Mouse (Mus musculus): Measurements from ENCODE around the gene Nrxn3. TPM values are rescaled to one million over a fixed set of nuclear protein-coding genes. Genes with fewer than 3 reads are reported as not detected.

Gene Nrxn3
- polyA plus RNA-seq (2011; ENCODE audit: insufficient read depth, insufficient read length, low replicate concordance, missing spikeins), result 1.0 TPM in 1 of 2 replicates, not detected in the other

GRCm38 (mm10) chr12:88722691-88723070 is at the start of gene Nrxn3:
Gene Nrxn3 (plus strand): TSS chr12:88722876.
- TF ChIP-seq CTCF (IDR thresholded peaks at IDR 0.05; ENCODE audit: control insufficient read depth, insufficient read depth, low read length) (no peak), POLR2A (IDR thresholded peaks at IDR 0.05; ENCODE audit: borderline replicate concordance, control insufficient read depth, low read depth, low read length) (no peak)
- WGBS, result 4% methylated on average over 9 of the region's 9 CpGs
- no peak within 1 kb of the TSS for H3K4me3 ChIP-seq (replicated peaks; ENCODE audit: control insufficient read depth, low read depth, low read length)
- H3K27ac ChIP-seq (ENCODE audit: control insufficient read depth, insufficient read depth, low read depth, low read length, poor library complexity), result no peak within 1 kb of the TSS
- no peaks in the 10 kb centered on the region for H3K4me1 ChIP-seq (ENCODE audit: control insufficient read depth, insufficient read depth, low read length)

DNA sequence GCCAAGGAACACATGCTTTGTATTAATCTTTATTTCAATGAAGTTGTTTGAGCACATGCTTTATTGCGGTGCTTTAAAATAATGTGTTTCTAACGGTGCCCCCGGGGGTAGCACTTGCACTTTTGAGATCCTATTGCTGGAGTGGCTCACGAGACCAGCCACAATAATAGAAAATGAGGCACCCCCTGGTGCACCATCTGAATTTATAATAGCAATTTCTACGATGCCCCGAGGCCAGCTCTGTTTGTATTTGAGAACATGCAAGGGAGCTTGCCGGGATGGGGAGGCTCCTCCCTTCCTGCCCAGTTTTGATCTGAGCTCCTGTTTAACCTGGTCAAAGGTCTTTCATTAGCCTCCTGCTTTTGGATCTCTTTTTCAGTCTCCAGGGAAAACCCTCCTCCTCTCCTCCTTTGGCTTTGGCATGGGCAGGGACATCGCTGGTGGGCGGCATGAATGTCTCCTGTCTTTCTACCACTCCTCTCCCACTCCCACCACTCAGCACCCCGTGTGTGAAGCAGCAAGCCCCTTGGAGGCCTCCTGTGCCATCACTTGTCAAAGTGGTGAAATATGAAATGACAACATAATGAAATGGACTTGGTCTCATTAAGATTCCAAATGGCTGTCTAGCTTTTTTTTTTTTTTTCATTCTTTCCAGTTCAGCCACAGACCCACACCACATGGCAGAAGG is 18.4 kb upstream of the Nrxn3 start:
- TF ChIP-seq CTCF (IDR thresholded peaks at IDR 0.05; ENCODE audit: control insufficient read depth, insufficient read depth, low read length) (no peak), POLR2A (IDR thresholded peaks at IDR 0.05; ENCODE audit: borderline replicate concordance, control insufficient read depth, low read depth, low read length) (no peak)
- no peak overlapping the region for H3K27ac ChIP-seq (ENCODE audit: control insufficient read depth, insufficient read depth, low read depth, low read length, poor library complexity)
- H3K4me1 ChIP-seq (ENCODE audit: control insufficient read depth, insufficient read depth, low read length), result no peaks in the 10 kb centered on the region
- H3K4me3 ChIP-seq (replicated peaks; ENCODE audit: control insufficient read depth, low read depth, low read length), result no peak overlapping the region
- WGBS, result 68% methylated on average over 10 of the region's 10 CpGs

DNA sequence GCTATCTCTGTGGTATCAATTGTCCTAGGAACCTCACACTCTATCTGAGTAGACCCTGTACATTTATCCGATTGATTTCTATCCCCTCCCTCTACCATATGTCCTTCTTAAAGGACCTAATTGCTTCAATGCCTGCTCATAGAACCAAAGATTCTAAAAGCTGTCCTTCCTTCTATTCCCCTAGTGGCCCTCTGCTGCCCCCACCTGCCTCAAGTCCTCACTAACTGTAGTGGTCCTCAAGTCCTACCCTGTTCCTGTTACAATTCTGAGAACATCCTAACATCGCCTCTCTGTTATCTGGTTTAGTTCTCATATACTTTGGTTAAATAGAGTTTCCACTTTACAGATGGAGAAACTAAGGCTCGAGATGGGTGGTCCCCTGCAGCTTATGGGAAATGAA is 16.7 kb upstream of the Nrxn3 start:
- H3K4me3 ChIP-seq (replicated peaks; ENCODE audit: control insufficient read depth, low read depth, low read length), result no peak overlapping the region
- no peak overlapping the region for H3K27ac ChIP-seq (ENCODE audit: control insufficient read depth, insufficient read depth, low read depth, low read length, poor library complexity)
- 62% methylated on average over 3 of the region's 3 CpGs for WGBS

DNA sequence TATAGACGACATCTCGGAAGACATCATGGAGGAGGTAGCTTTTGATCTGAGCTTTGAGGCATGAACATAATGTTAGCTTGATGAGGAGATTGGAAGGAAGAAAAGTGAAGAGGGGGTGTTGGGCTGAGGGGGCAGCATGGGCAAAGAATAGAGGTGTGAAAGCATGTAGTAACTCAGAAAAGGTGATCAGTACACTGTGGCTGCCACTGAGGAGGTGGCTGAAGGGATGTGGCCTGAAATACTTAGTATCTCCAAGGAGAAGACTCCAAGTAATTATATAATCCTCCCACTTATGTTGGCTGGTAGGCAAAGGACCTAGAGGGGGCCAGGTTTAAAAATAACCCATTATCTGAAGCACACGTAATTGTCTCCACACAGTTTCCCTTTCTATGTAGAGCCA is 14.9 kb upstream of the Nrxn3 start:
- TF ChIP-seq POLR2A (IDR thresholded peaks at IDR 0.05; ENCODE audit: borderline replicate concordance, control insufficient read depth, low read depth, low read length) (no peak), CTCF (IDR thresholded peaks at IDR 0.05; ENCODE audit: control insufficient read depth, insufficient read depth, low read length) (no peak)
- no peak overlapping the region for H3K4me3 ChIP-seq (replicated peaks; ENCODE audit: control insufficient read depth, low read depth, low read length)
- H3K4me1 ChIP-seq (ENCODE audit: control insufficient read depth, insufficient read depth, low read length), result no peaks in the 10 kb centered on the region
- 68% methylated on average over 3 of the region's 3 CpGs for WGBS
- no peak overlapping the region for H3K27ac ChIP-seq (ENCODE audit: control insufficient read depth, insufficient read depth, low read depth, low read length, poor library complexity)

More for the DNA sequence above, 16.7 kb upstream of the Nrxn3 start:
- H3K4me1 ChIP-seq (ENCODE audit: control insufficient read depth, insufficient read depth, low read length), result no peaks in the 10 kb centered on the region
- TF ChIP-seq POLR2A (IDR thresholded peaks at IDR 0.05; ENCODE audit: borderline replicate concordance, control insufficient read depth, low read depth, low read length) (no peak), CTCF (IDR thresholded peaks at IDR 0.05; ENCODE audit: control insufficient read depth, insufficient read depth, low read length) (no peak)

DNA sequence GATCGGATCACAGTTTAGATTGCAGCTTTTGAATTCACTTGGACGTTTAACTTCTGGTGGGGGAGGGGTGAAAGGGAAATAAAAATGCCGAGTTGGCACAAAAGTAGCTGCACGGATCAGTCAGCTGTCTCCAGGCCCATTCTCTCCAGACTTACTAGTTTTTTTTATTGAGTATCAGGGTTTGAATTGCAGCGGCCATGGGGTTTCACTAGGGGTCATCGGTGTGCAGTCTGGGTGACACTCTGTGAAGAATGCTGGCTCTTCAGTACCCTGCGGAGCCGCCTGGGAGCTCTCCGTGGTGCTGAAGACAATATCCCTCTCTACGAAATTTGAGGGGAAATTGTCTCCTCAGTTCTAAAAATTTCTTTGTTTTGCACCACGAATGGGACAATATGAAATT is 13.5 kb upstream of the Nrxn3 start:
- 11% methylated on average over 11 of the region's 11 CpGs for WGBS
- no peak for TF ChIP-seq POLR2A (IDR thresholded peaks at IDR 0.05; ENCODE audit: borderline replicate concordance, control insufficient read depth, low read depth, low read length)
- no peak for TF ChIP-seq CTCF (IDR thresholded peaks at IDR 0.05; ENCODE audit: control insufficient read depth, insufficient read depth, low read length)
- Histone ChIP-seq H3K27ac (ENCODE audit: control insufficient read depth, insufficient read depth, low read depth, low read length, poor library complexity) (no peak overlapping the region), H3K4me3 (replicated peaks; ENCODE audit: control insufficient read depth, low read depth, low read length) (no peak overlapping the region), H3K4me1 (ENCODE audit: control insufficient read depth, insufficient read depth, low read length) (no peaks in the 10 kb centered on the region)

GRCm38 (mm10) chr12:88713456-88713855 is 9.2 kb upstream of the Nrxn3 start:
- Histone ChIP-seq H3K27ac (ENCODE audit: control insufficient read depth, insufficient read depth, low read depth, low read length, poor library complexity) (no peak overlapping the region), H3K4me1 (ENCODE audit: control insufficient read depth, insufficient read depth, low read length) (no peaks in the 10 kb centered on the region), H3K4me3 (replicated peaks; ENCODE audit: control insufficient read depth, low read depth, low read length) (no peak overlapping the region)
- 53% methylated on average over 4 of the region's 4 CpGs for WGBS
- TF ChIP-seq CTCF (IDR thresholded peaks at IDR 0.05; ENCODE audit: control insufficient read depth, insufficient read depth, low read length) (no peak), POLR2A (IDR thresholded peaks at IDR 0.05; ENCODE audit: borderline replicate concordance, control insufficient read depth, low read depth, low read length) (no peak)

DNA sequence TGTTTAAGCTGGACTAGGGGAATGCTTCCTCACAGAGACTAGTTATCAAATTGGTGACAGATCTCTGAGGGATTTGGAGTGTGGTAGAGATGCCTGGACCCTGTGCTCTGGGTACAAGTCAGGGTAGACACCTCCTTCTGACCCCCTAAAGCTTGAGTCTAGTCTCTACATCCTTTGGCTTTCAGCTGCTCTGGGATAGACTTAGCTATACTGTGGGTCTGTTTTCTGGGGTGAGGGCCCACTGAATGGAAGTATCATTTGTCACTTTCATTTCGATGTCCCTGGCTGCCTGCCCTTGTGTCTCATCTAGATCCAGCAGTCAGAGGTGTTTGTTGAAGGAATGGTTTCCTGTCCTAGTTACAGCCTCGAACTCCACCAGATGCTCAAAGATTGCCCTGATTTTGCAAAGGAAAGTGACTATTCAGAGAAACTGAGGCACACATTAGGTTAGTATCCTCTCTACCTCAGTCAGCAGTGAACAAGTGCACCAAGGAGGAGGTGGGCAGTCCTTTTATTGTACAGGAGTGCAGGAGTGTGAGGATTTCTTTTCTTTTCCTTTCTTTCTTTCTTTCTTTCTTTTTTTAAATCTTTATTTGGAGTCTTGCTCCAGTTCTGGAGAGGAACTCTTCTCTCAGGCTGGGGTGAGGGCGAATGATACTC is 515 bp upstream of the Nrxn3 start:
- WGBS, result 33% methylated on average over 3 of the region's 3 CpGs
- TF ChIP-seq CTCF (IDR thresholded peaks at IDR 0.05; ENCODE audit: control insufficient read depth, insufficient read depth, low read length) (no peak), POLR2A (IDR thresholded peaks at IDR 0.05; ENCODE audit: borderline replicate concordance, control insufficient read depth, low read depth, low read length) (no peak)

DNA sequence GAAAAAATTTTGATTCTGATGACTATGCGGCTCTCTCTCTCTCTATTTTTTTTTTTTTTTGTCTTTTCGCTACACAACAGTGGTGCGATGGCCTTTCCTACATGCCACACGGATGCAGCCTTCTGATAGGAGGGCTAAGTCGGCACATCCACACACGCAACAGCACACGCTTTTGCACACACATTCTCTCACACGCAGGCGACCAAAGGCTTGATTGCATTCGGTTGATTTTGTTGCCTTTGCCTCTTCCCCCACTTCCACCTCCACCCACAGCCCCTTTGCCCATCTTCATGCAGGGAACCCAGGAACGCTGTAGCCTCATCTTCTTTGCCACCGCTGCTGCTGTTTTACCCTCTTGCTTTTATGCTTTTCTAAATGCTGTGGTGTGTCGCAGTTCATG is 3.6 kb downstream of the Nrxn3 start:
- no peak overlapping the region for H3K27ac ChIP-seq (ENCODE audit: control insufficient read depth, insufficient read depth, low read depth, low read length, poor library complexity)
- 85% methylated on average over 13 of the region's 13 CpGs for WGBS
- H3K4me3 ChIP-seq (replicated peaks; ENCODE audit: control insufficient read depth, low read depth, low read length), result no peak overlapping the region
- no peak for TF ChIP-seq CTCF (IDR thresholded peaks at IDR 0.05; ENCODE audit: control insufficient read depth, insufficient read depth, low read length)
- TF ChIP-seq POLR2A (IDR thresholded peaks at IDR 0.05; ENCODE audit: borderline replicate concordance, control insufficient read depth, low read depth, low read length), result no peak
- H3K4me1 ChIP-seq (ENCODE audit: control insufficient read depth, insufficient read depth, low read length), result no peaks in the 10 kb centered on the region

More for the DNA sequence above, 515 bp upstream of the Nrxn3 start:
- Histone ChIP-seq H3K4me3 (replicated peaks; ENCODE audit: control insufficient read depth, low read depth, low read length) (no peak overlapping the region), H3K27ac (ENCODE audit: control insufficient read depth, insufficient read depth, low read depth, low read length, poor library complexity) (no peak overlapping the region), H3K4me1 (ENCODE audit: control insufficient read depth, insufficient read depth, low read length) (no peaks in the 10 kb centered on the region)
